Mouse (Mus musculus) limb, embryonic 13.5 days (tissue): ENCODE results near the gene Flt1. TPM values are rescaled to one million over a fixed set of nuclear protein-coding genes. Genes with fewer than 3 reads are reported as not detected.
A peak's percentile ranks its signal among the peaks of the same experiment; 100 is the strongest.

Experiments used
- ATAC-seq: fragments of 200-750 bp; cut with Nextera tagmentation; 2 replicates; pipeline ENCODE4 v1.8.0; 2017; ENCODE audit warnings: low read depth, moderate number of reproducible peaks, moderate TSS enrichment; ENCODE audit not compliant: low FRiP score
- H3K27ac ChIP-seq: fragments of 300-500 bp; sonication (generic); 2 replicates; pipeline ENCODE4 v1.5.1; 2015; ENCODE audit warnings: inconsistent platforms, mild to moderate bottlenecking, moderate library complexity
- H3K27me3 ChIP-seq: fragments of 300-500 bp; sonication (generic); 2 replicates; pipeline ENCODE4 v1.6.1; 2015; ENCODE audit warnings: mild to moderate bottlenecking, inconsistent platforms
- H3K36me3 ChIP-seq: fragments of 300-500 bp; sonication (generic); 2 replicates; pipeline ENCODE4 v1.6.1; 2015; ENCODE audit warnings: inconsistent platforms, mild to moderate bottlenecking, moderate library complexity
- H3K4me1 ChIP-seq: fragments of 300-500 bp; sonication (generic); 2 replicates; pipeline ENCODE4 v1.6.1; 2015; ENCODE audit warnings: inconsistent platforms
- H3K4me2 ChIP-seq: fragments of 300-500 bp; sonication (generic); replicated peaks from 2 replicates; pipeline ENCODE4 v1.6.1; 2015; ENCODE audit warnings: inconsistent platforms, mild to moderate bottlenecking, moderate library complexity
- H3K4me3 ChIP-seq: fragments of 300-500 bp; sonication (generic); 2 replicates; pipeline ENCODE4 v1.5.1; 2015; ENCODE audit warnings: moderate library complexity, mild to moderate bottlenecking, inconsistent platforms
- H3K9ac ChIP-seq: fragments of 300-500 bp; sonication (generic); 2 replicates; pipeline ENCODE4 v1.6.1; 2015; ENCODE audit warnings: mild to moderate bottlenecking, inconsistent platforms
- H3K9me3 ChIP-seq: fragments of 300-500 bp; sonication (generic); 2 replicates; pipeline ENCODE4 v1.6.1; 2016; ENCODE audit warnings: inconsistent platforms
- WGBS: fragments of 180-500 bp; shearing (Covaris S2); methylation state at CpG from one replicate; pipeline ENCODE4 v1.1.7; 2015; 5-methylcytosine and 5-hydroxymethylcytosine counted together
- polyA plus RNA-seq: library from polyadenylated mRNA; unstranded; fragments of >200 nt; fragmentation: Nextera tagmentation; extraction: Ambion mirVana; gene quantifications from 2 replicates; pipeline ENCODE4 v1.2.1, GENCODE M21; 2015

Flt1 gene
- polyA plus RNA-seq: 9.5 and 9.6 TPM in 2 replicates

DNA sequence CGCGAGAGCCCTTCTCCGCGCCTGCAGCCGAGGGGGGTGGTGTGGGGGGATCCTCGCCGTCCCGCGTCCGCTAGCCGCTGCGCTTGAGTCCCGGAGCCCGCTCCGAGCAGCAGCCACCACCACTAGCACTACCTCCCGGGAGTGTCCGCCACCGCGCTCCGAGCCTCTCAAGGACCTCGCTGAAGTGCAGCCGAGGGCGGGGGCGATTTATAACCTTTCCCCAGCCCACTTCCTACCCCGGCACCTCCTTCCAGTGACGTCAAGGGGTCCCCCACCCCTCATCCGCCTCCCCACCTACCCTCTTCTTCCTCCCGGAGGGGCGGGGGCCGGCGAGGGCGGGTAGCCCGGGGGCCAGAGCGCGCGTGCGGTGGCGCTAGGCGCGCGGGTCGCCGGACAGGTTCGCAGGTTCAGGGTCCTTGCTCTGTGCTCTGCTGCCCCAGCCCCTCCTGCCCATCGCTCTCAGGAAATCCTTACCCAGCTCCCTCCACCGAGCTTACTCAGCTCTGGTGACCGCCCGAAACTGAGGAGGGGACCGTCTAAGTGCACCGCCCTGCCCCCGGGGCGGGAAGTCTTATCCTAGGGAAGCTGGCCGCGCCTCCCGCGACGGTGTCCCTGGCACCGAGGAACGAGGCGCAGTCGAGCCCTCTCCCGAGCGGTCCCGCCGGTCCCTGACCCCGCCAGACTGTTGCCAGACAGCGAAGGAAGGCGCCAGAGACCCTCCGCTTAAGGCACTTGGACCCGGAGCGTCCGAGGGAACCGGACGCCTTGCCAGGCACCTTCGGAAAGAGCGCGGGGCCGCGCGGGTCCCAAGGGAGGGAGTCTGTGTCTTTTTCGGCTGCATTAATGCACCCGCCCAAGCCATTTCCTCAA, at the start of gene Flt1:
TSS of gene Flt1 (minus strand) at position 181 of the 870 bp plus-strand sequence.
- WGBS: under 1% methylated on average over 82 of the region's 82 CpGs
- Histone ChIP-seq H3K9me3 (no peaks in the 10 kb centered on the region), H3K4me3 (peak within 1 kb of the TSS; percentile 52)

DNA sequence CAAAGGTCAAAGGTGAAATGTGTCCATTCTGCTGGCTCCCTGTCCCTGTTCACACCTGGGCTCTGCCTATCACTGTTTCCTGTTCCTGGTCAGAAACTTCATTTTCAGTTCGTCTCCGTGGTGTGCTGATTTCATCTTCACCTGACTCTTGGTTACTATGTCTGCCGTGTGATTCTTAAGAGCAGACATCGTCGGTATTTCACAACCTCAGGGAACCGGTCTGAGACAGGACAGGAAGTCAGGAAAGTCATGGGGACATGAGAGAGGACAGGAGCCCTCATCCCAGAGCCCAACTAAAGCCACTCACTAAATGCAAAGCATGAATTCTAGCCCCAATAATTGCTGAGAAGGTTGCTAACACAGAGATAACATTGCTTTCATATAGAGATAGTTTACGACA, 49.4 kb upstream of the Flt1 start:
- ATAC-seq: no peak
- H3K27me3 ChIP-seq: no peaks in the 10 kb centered on the region

More for the DNA sequence above, at the start of gene Flt1:
- Histone ChIP-seq H3K36me3 (no peaks in the 10 kb centered on the region), H3K9ac (peak within 1 kb of the TSS; percentile 53), H3K27me3 (peaks cover 96% of the 10 kb centered on the region), H3K4me2 (peak within 1 kb of the TSS; percentile 89), H3K4me1 (peaks cover 18% of the 10 kb centered on the region), H3K27ac (no peak within 1 kb of the TSS)
- ATAC-seq: peak; percentile 54

DNA sequence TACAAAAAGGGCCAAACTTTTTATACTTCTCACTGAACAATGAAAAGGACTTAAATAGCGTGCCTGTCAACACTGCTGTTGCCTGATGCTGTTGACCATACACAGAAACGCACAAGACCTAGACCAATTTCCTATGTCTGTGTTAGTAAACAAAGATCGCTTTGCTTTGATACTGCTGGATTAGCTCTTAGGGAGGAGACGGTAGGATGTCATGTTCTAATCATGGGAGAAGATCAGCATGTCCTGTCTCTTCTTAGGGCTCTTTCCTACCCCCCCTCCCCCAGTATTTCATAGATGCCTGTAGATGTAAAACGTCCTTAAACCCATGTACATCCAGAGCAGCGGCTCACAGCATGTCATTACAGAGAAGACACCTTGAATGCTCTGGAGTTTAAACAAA, 44.1 kb upstream of the Flt1 start:
- no peak overlapping the region for H3K4me2 ChIP-seq
- H3K4me3 ChIP-seq: no peak overlapping the region
- no peak overlapping the region for H3K27ac ChIP-seq
- H3K27me3 ChIP-seq: no peaks in the 10 kb centered on the region
- H3K9me3 ChIP-seq: peaks cover 6% of the 10 kb centered on the region; the same call in 1 of the 2 replicates
- no peaks in the 10 kb centered on the region for H3K4me1 ChIP-seq
- no peak for ATAC-seq
- H3K9ac ChIP-seq: no peak overlapping the region
- H3K36me3 ChIP-seq: no peaks in the 10 kb centered on the region
- WGBS: 65% methylated on average over 6 of the region's 6 CpGs

More for the DNA sequence above, 49.4 kb upstream of the Flt1 start:
- H3K9me3 ChIP-seq: peaks cover 6% of the 10 kb centered on the region; the same call in 1 of the 2 replicates
- WGBS: 78% methylated on average over 7 of the region's 7 CpGs
- H3K4me1 ChIP-seq: peaks cover 18% of the 10 kb centered on the region
- no peak overlapping the region for H3K4me2 ChIP-seq
- H3K27ac ChIP-seq: no peak overlapping the region
- H3K4me3 ChIP-seq: no peak overlapping the region
- no peak overlapping the region for H3K9ac ChIP-seq
- no peaks in the 10 kb centered on the region for H3K36me3 ChIP-seq

DNA sequence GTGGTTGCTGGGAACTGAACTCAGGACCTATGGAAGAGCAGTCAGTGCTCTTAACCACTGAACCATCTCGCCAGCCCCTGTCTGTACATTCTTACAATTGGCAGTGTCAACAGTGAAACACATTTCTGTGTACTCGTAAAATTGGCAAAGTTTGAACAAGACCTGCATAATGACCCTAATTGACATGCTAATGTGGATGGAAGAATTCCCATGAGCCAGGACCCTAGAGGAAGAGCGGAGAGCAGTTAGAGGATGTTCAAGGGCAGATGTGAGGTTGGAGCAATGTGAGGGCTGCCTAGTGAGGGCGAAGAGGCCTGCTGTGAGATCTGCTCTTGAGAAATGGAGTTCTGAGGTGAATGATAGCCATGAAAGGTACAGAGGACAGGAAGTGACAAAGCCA, 38.2 kb upstream of the Flt1 start:
- H3K9ac ChIP-seq: no peak overlapping the region
- no peaks in the 10 kb centered on the region for H3K4me1 ChIP-seq
- H3K4me2 ChIP-seq: no peak overlapping the region
- no peak overlapping the region for H3K4me3 ChIP-seq
- H3K36me3 ChIP-seq: no peaks in the 10 kb centered on the region
- no peak for ATAC-seq
- no peak overlapping the region for H3K27ac ChIP-seq
- H3K27me3 ChIP-seq: peaks cover 12% of the 10 kb centered on the region
- 95% methylated on average over 4 of the region's 4 CpGs for WGBS
- no peaks in the 10 kb centered on the region for H3K9me3 ChIP-seq

DNA sequence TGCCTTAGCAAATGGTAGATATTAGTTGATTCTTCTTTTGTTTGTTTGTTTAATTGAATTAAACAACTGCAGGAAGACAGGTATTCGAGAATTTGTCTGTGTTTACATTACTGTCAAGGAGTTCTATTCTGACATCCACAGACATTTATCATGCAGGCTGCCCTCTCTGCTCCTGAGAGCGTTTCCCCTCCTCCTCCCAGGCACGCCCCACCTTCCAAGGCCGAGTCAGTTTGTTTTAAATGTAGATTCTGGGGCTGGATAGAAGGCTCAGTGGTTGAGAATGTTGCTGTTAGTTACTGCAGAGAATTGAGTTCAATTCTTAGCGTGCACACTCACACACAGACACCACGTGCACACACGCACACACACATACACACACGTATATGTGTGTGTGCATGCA, 36.2 kb upstream of the Flt1 start:
- 22% methylated on average over 8 of the region's 8 CpGs for WGBS
- H3K27me3 ChIP-seq: peaks cover 12% of the 10 kb centered on the region
- no peak overlapping the region for H3K27ac ChIP-seq
- H3K9me3 ChIP-seq: no peaks in the 10 kb centered on the region
- H3K36me3 ChIP-seq: no peaks in the 10 kb centered on the region
- no peak overlapping the region for H3K4me3 ChIP-seq
- no peak overlapping the region for H3K4me2 ChIP-seq
- H3K9ac ChIP-seq: no peak overlapping the region
- no peak for ATAC-seq
- 0 out of 2 replicates have a peak, but pooled peaks cover 6% of the 10 kb centered on the region for H3K4me1 ChIP-seq

DNA sequence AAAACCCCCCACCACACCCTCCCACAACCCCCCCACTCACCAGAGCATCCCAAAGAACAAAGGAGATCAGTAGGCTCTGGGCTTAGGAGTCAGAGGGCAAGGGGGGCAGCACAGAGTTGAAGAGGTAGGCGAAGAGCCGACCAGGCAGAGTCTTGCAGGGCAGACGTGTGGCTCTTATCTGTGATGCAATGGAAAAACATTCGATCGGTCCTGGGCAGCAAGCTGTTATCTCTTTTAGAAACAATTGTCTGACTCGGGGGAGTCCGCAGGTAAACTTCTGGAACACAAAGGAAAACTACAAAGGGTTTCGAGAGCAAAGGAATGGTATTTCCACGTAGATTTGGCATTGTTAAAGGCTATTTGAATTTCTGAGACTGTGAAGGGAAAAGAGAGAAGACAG, 35.5 kb upstream of the Flt1 start:
- no peak overlapping the region for H3K4me2 ChIP-seq
- no peaks in the 10 kb centered on the region for H3K9me3 ChIP-seq
- 0 out of 2 replicates have a peak, but pooled peaks cover 6% of the 10 kb centered on the region for H3K4me1 ChIP-seq
- no peak for ATAC-seq
- no peaks in the 10 kb centered on the region for H3K36me3 ChIP-seq
- no peak overlapping the region for H3K4me3 ChIP-seq
- WGBS: 13% methylated on average over 9 of the region's 9 CpGs
- no peak overlapping the region for H3K9ac ChIP-seq
- no peak overlapping the region for H3K27ac ChIP-seq
- H3K27me3 ChIP-seq: peaks cover 12% of the 10 kb centered on the region

DNA sequence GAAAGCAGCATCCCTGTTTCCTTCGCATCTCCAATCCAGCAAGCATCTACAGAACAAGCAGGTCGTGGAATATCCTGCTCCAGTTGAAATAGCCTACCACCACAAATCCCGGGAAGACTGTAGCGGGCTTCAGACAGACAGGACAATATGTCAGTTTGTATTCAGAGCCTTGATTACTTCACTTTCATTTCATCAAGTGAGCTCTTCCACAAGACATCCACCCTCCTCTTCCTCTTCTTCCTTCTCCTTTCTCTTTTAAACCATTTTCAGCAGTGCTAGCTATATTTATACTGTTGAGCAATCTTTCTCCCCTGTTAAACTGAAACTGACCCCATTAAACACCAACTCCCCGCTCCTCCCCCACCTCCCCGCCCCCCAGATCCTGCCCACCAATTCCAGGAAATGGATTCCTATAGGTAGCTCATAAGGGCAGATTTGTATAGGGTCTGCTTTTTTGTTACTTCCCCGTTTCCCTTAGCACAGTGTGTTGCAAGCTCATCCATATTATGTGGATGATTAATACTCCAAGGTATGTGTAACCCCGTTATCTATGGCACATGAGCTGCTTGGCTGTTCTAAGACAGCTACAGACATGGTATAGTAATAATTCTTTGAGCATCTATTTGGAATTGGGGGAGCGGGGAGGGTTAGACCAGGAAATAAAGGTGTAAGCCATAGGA, 33.0 kb upstream of the Flt1 start:
- H3K36me3 ChIP-seq: no peaks in the 10 kb centered on the region
- H3K9ac ChIP-seq: no peak overlapping the region; the same call in 1 of the 2 replicates
- peaks cover 5% of the 10 kb centered on the region for H3K9me3 ChIP-seq
- peak overlapping the region; percentile 36 for H3K4me2 ChIP-seq
- 65% methylated on average over 9 of the region's 9 CpGs for WGBS
- no peak for ATAC-seq
- H3K4me3 ChIP-seq: 0 out of 2 replicates have a peak overlapping the region, but pooled peaks have one; percentile 14
- H3K4me1 ChIP-seq: 0 out of 2 replicates have a peak, but pooled peaks cover 6% of the 10 kb centered on the region
- peaks cover 23% of the 10 kb centered on the region for H3K27me3 ChIP-seq
- no peak overlapping the region for H3K27ac ChIP-seq

DNA sequence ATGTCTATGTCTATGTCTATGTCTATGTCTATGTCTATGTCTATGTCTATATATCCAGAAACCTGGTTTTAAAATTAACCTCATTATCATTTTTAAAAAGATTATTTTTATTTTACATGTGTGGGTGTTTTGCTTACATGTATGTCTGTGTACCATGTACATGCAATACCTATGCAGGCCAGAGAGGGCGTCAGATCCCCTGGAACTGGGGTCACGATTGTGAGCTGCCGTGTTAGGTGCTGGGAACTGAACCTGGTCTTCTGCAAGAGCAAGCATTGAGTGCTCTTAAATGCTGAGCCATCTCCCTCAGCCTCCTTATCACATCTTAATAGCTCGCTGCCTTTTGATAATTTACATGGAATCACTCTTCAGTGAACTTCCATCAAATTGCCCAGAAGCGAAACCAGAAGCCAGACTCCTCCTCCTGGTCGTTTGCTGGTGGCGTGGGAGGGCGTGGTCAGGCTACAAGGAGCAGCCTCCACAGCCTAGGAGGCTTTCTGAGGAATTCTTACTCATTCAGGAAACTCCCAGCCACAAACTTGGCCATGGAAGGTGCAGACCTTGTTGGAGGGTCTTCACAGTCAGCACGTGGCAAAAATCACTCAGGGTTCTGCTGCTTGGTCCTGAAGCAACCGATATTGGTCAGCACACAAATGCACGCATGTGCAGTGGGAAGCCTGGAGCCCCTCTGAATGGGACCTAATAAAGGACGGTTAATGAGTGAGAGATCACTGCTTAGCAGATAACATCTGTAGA, 32.2 kb upstream of the Flt1 start:
- Histone ChIP-seq H3K36me3 (no peaks in the 10 kb centered on the region), H3K27ac (no peak overlapping the region), H3K27me3 (peaks cover 30% of the 10 kb centered on the region), H3K4me1 (peaks cover 9% of the 10 kb centered on the region), H3K4me2 (peak overlapping the region; percentile 36), H3K9me3 (peaks cover 5% of the 10 kb centered on the region), H3K4me3 (0 out of 2 replicates have a peak overlapping the region, but pooled peaks have one; percentile 14), H3K9ac (no peak overlapping the region; the same call in 1 of the 2 replicates)
- no peak for ATAC-seq
- WGBS: 49% methylated on average over 12 of the region's 12 CpGs

DNA sequence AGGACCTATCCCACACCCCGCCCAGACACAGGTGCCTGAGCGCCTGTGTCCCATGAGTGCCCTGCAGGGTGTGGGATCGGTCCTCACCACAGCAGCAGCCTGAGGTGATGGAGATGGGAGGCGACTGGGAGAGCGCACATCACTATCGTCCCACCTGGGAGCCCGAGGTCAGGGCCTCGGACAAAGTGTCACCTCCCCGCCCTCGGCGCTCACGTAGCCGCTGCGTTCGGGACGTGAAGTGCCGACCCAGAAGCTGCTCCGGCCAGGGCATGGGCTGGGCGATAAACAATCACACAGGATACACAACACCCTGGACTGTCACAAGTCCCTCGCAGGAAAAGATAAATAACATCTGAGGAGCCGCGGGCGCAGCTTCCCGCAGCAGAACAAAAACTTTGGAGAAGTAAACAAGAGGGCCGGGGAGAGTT, 27.1 kb upstream of the Flt1 start:
- ATAC-seq: no peak
- Histone ChIP-seq H3K9ac (no peak overlapping the region), H3K36me3 (no peaks in the 10 kb centered on the region), H3K27me3 (peaks cover 64% of the 10 kb centered on the region), H3K27ac (no peak overlapping the region), H3K4me1 (peaks cover 24% of the 10 kb centered on the region), H3K4me2 (peak overlapping the region; percentile 51), H3K9me3 (peaks cover 5% of the 10 kb centered on the region), H3K4me3 (peak overlapping the region; percentile 28)
- 2% methylated on average over 25 of the region's 25 CpGs for WGBS

DNA sequence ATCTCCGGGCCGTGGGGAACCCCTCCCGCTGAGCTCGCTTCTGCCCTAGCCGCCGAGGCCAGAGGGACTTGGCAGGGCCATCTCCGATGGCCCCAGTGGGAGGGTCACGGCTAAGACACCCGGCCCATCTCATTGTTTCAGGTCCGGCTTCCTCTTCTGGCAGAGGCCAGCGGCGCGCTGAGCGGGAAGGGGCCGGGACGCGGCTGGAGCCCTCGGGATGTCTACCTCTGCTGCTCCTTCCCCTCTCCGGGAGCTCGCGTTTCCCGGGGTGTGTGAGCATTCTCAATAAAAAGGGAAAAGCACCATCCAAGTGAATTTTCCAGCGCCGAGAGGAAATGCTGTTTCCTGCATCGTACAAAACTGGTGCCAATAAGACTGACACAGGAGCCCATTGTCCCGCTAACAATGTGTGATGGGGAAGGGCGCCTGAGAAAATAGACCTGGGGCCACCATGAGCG, 25.9 kb upstream of the Flt1 start:
- Histone ChIP-seq H3K4me3 (peak overlapping the region; percentile 40), H3K4me1 (peaks cover 27% of the 10 kb centered on the region), H3K27ac (no peak overlapping the region), H3K9ac (peak overlapping the region; percentile 56; the same call in 1 of the 2 replicates), H3K36me3 (no peaks in the 10 kb centered on the region), H3K27me3 (peaks cover 73% of the 10 kb centered on the region), H3K9me3 (peaks cover 5% of the 10 kb centered on the region), H3K4me2 (peak overlapping the region; percentile 71)
- WGBS: under 1% methylated on average over 28 of the region's 28 CpGs
- peak; percentile 68 for ATAC-seq

DNA sequence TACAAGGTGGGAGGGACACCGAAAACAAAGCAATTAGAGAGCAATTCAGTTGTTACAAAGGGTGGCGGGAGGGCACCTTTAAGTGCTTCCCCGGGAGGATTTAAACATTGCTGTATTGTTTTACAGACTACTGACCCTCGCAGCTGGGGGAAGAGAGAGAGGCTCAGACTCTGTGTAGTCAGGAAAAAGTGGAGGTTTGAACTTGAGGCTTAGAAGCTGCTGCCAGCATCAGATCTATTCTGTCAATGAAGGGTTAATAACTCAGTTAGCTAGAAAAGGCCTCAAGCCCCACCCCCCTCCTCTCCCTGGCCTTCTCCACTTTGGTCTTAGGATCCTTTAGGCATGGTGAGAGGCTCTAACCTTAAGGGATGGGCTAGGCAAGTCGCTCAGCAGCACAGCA, 24.2 kb upstream of the Flt1 start:
- H3K4me2 ChIP-seq: no peak overlapping the region
- WGBS: 12% methylated on average over 5 of the region's 5 CpGs
- H3K4me3 ChIP-seq: no peak overlapping the region
- H3K27me3 ChIP-seq: peaks cover 75% of the 10 kb centered on the region
- H3K27ac ChIP-seq: no peak overlapping the region
- ATAC-seq: no peak
- no peak overlapping the region for H3K9ac ChIP-seq
- no peaks in the 10 kb centered on the region for H3K36me3 ChIP-seq
- H3K4me1 ChIP-seq: peaks cover 27% of the 10 kb centered on the region
- H3K9me3 ChIP-seq: peaks cover 5% of the 10 kb centered on the region
